Mouse (Mus musculus) thymus, adult 2 months (tissue): ENCODE data around the gene Zglp1.

ENCODE experiments used
- CTCF ChIP-seq: fragments of 200-500 bp; IDR thresholded peaks from 2 replicates; pipeline ENCODE4 v1.5.1; 2012; ENCODE audit warnings: mild to moderate bottlenecking, control low read depth, low read length, moderate library complexity, borderline replicate concordance; ENCODE audit not compliant: control insufficient read depth, poor library complexity, insufficient read depth; ENCODE audit errors: extremely low read depth
- POLR2A ChIP-seq: fragments of 200-500 bp; IDR thresholded peaks from 2 replicates; pipeline ENCODE4 v1.6.1; 2012; ENCODE audit warnings: mild to moderate bottlenecking, low read length, control low read depth, moderate library complexity; ENCODE audit not compliant: control insufficient read depth, poor library complexity, insufficient read depth; ENCODE audit errors: extremely low read depth

DNA sequence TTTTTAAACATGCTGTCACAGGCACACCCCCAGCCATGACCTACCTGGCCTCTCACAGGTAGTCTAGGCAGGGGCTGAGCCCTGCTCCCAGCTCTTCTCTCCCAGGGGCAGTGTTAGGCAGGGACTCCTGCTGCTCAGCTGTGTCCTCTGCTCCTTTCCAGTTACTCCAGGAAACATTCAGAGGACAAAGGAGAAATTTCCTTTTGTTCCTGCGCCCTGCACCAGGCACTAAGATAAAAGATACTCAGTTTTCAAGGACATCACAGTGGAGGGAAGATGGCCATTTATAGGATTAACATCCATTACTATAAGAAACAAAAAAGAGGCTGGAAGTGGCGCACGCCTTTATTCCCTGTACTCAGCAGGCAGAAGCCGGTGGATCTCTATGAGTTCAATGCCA, 29.1 kb upstream of the Zglp1 start:
- TF ChIP-seq CTCF (no peak), POLR2A (no peak)
